Mouse (Mus musculus): ENCODE data around the gene Hnf4a. TPM values are rescaled to one million over a fixed set of nuclear protein-coding genes. Genes with fewer than 3 reads are reported as not detected.

Hnf4a gene
- polyA plus RNA-seq, 1 experiment from 2014 or later = 34.1 TPM

DNA sequence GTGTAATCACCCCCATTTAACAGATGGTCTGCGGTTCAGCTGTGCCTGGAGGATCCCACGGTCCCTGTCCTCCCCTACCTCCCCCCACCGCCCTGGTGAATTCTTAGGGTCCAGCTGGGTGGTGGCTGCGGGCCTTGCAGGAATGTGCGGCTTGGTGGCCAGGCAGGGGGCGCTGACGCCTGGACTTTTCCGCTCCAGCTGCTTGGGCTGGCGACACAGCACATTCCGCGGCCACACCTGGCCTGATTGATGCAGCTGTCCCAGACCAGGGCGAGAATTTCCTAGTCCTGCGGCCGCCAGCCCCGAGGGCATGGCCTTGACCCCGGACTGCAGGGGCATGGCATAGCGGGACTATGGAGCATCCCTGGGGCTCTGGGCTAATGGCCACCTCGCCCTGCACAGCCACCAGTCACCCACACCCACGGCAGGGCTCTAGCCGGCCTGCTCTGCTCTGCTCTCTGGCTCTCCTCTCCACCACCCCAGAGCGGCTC, 25.0 kb upstream of the Hnf4a start:
- WGBS = 2% methylated on average over 21 of the region's 21 CpGs
- peak overlapping the region; percentile 39; the same call in 1 of the 2 replicates for H3K9ac ChIP-seq (ENCODE audit: low read length)

DNA sequence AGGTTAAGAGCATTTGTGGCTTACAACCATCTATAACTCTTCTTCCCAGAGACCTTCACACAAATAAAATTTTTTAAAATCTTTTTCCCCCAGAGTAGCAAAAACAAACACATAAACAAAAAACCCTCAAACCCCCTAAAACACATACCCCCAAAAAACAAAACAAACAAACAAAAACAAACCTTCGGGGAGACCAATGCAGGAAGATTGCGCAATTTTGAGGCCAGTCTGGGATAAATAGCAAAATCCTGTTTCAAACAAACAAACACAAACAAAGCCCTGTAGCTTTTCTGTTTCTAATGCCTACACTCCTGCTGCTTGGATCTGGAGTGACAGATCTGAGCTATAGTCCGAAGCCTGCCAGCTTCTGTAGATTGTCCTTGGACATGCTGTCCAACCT, 19.2 kb upstream of the Hnf4a start:
- no peak overlapping the region for H3K27ac ChIP-seq (ENCODE audit: low read length)
- no peaks in the 10 kb centered on the region for H3K27me3 ChIP-seq (ENCODE audit: control insufficient read depth, insufficient read depth, low read length)
- no peaks in the 10 kb centered on the region for H3K36me3 ChIP-seq (ENCODE audit: control insufficient read depth, insufficient read depth, low read length)
- WGBS = 83% methylated on average over 3 of the region's 3 CpGs
- H3K9me3 ChIP-seq (replicated peaks; ENCODE audit: control insufficient read depth, low read length) = no peaks in the 10 kb centered on the region
- H3K4me2 ChIP-seq (ENCODE audit: low read depth, low read length) = no peak overlapping the region
- no peak overlapping the region for H3K4me3 ChIP-seq (replicated peaks; ENCODE audit: low read length)
- H3K4me1 ChIP-seq (ENCODE audit: control insufficient read depth, insufficient read depth, low read length) = no peaks in the 10 kb centered on the region
- no peak overlapping the region for H3K9ac ChIP-seq (ENCODE audit: low read length)
- no peak for ATAC-seq (ENCODE audit: insufficient read depth, low FRiP score)

More for the DNA sequence above, 25.0 kb upstream of the Hnf4a start:
- Histone ChIP-seq H3K27ac (ENCODE audit: low read length) (no peak overlapping the region), H3K36me3 (ENCODE audit: control insufficient read depth, insufficient read depth, low read length) (no peaks in the 10 kb centered on the region), H3K27me3 (ENCODE audit: control insufficient read depth, insufficient read depth, low read length) (peaks cover 9% of the 10 kb centered on the region), H3K4me2 (ENCODE audit: low read depth, low read length) (peak overlapping the region; percentile 46), H3K4me3 (replicated peaks; ENCODE audit: low read length) (peak overlapping the region; percentile 16), H3K9me3 (replicated peaks; ENCODE audit: control insufficient read depth, low read length) (no peaks in the 10 kb centered on the region), H3K4me1 (ENCODE audit: control insufficient read depth, insufficient read depth, low read length) (no peaks in the 10 kb centered on the region)
- ATAC-seq (ENCODE audit: insufficient read depth, low FRiP score) = peak; percentile 73; the same call in 1 of the 2 replicates

DNA sequence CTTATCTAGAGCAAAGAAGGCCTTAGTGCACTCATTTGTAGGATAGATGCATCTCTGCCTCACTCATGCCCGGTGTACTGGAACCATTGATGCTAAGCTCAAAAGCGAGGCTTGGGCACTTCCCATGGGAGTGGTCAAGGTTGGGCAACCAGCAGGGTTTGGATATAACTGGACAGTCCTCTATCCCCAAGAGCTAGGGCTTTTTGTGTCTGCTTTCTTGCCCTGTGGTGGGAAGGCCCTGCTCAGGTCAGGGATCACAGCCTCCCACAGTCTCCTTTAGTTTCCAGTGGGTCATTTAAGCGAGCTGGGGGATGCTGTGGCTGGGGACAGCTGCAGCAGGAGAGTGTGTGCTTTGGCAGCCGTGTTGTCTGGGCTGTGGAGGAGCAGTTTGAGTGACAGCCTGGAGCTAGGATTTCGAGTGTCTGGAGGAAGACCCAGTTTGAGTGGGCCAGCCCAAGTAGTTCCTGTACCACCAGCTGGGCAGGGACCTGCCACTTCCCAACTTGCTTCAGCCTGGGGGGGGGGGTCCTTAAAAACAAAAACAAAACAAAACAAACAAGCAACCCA, 16.8 kb upstream of the Hnf4a start:
- no peak overlapping the region for H3K27ac ChIP-seq (ENCODE audit: low read length)
- no peak overlapping the region for H3K4me2 ChIP-seq (ENCODE audit: low read depth, low read length)
- no peak overlapping the region for H3K9ac ChIP-seq (ENCODE audit: low read length)
- no peaks in the 10 kb centered on the region for H3K4me1 ChIP-seq (ENCODE audit: control insufficient read depth, insufficient read depth, low read length)
- no peak overlapping the region for H3K4me3 ChIP-seq (replicated peaks; ENCODE audit: low read length)
- no peaks in the 10 kb centered on the region for H3K36me3 ChIP-seq (ENCODE audit: control insufficient read depth, insufficient read depth, low read length)
- no peaks in the 10 kb centered on the region for H3K9me3 ChIP-seq (replicated peaks; ENCODE audit: control insufficient read depth, low read length)
- WGBS = 61% methylated on average over 5 of the region's 5 CpGs
- no peaks in the 10 kb centered on the region for H3K27me3 ChIP-seq (ENCODE audit: control insufficient read depth, insufficient read depth, low read length)
- no peak for ATAC-seq (ENCODE audit: insufficient read depth, low FRiP score)

DNA sequence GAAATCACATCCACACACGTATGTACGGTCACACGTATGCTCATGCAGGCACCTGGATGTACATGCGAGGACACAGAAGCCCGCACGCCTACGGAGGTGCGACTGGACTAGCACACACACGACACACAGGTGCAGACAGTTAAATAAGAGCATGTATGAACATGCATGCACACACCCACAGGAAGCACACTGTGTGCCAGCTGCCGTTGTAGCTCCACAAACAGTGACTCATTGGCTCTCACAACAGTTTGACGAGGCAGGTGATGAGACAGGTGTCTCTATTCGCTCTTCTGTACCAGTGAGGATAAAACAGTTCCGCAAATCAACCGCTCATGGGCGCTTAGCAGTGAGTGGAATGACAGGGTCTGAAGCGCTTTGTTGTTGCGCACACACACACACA, 16.0 kb upstream of the Hnf4a start:
- Histone ChIP-seq H3K27me3 (ENCODE audit: control insufficient read depth, insufficient read depth, low read length) (no peaks in the 10 kb centered on the region), H3K27ac (ENCODE audit: low read length) (no peak overlapping the region), H3K4me3 (replicated peaks; ENCODE audit: low read length) (no peak overlapping the region), H3K4me1 (ENCODE audit: control insufficient read depth, insufficient read depth, low read length) (no peaks in the 10 kb centered on the region), H3K9me3 (replicated peaks; ENCODE audit: control insufficient read depth, low read length) (no peaks in the 10 kb centered on the region), H3K9ac (ENCODE audit: low read length) (no peak overlapping the region), H3K36me3 (ENCODE audit: control insufficient read depth, insufficient read depth, low read length) (no peaks in the 10 kb centered on the region), H3K4me2 (ENCODE audit: low read depth, low read length) (no peak overlapping the region)
- 84% methylated on average over 17 of the region's 17 CpGs for WGBS
- ATAC-seq (ENCODE audit: insufficient read depth, low FRiP score) = no peak

DNA sequence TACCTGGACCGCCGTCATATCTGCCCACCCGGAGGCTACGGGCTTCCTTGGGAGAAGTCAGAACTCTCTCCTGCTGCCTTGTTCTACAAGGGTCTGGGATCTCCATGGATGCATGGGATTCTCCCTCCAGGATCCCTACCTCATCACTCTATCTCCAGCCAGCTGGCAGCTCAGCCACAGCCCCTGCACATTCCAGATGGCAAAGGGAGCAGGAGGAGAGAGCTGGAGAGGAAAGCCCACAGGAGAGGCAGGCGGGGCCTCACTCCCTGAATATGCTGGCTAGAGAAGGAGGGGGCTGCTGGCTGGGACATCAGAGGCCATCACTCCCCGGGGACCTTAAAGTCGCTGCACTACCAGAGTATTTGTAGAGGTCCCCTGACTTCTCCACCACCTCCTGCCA, 15.3 kb upstream of the Hnf4a start:
- H3K4me2 ChIP-seq (ENCODE audit: low read depth, low read length) = no peak overlapping the region
- no peaks in the 10 kb centered on the region for H3K27me3 ChIP-seq (ENCODE audit: control insufficient read depth, insufficient read depth, low read length)
- WGBS = 61% methylated on average over 7 of the region's 7 CpGs
- H3K36me3 ChIP-seq (ENCODE audit: control insufficient read depth, insufficient read depth, low read length) = no peaks in the 10 kb centered on the region
- no peak for ATAC-seq (ENCODE audit: insufficient read depth, low FRiP score)
- H3K27ac ChIP-seq (ENCODE audit: low read length) = no peak overlapping the region
- no peak overlapping the region for H3K4me3 ChIP-seq (replicated peaks; ENCODE audit: low read length)
- no peaks in the 10 kb centered on the region for H3K4me1 ChIP-seq (ENCODE audit: control insufficient read depth, insufficient read depth, low read length)
- H3K9me3 ChIP-seq (replicated peaks; ENCODE audit: control insufficient read depth, low read length) = no peaks in the 10 kb centered on the region
- H3K9ac ChIP-seq (ENCODE audit: low read length) = no peak overlapping the region

DNA sequence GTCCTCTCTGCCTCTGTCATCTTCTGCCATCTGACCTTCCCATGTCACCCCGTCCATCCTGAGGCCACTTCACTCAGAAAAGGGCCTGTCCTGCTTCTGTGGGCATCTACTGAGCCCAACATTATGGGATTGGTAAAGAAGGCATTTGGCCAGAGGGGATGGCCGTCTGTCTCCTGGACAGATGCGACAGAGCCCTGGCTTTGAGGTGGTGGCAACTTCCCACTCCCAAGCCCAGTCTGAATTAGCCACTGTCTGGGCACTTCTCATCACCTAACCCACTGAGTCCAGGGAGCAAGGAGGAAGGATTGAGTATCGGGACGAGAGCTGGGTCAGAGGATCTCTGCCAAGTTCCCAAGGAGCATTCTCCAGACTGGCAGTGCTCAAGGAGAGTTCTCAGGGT, 14.6 kb upstream of the Hnf4a start, which contains the start of gene R3hdml:
R3hdml (plus strand) TSS at position 301 of the 400 bp plus-strand sequence.
- no peaks in the 10 kb centered on the region for H3K36me3 ChIP-seq (ENCODE audit: control insufficient read depth, insufficient read depth, low read length)
- no peaks in the 10 kb centered on the region for H3K27me3 ChIP-seq (ENCODE audit: control insufficient read depth, insufficient read depth, low read length)
- H3K9ac ChIP-seq (ENCODE audit: low read length) = no peak within 1 kb of the TSS
- no peak for ATAC-seq (ENCODE audit: insufficient read depth, low FRiP score)
- no peaks in the 10 kb centered on the region for H3K9me3 ChIP-seq (replicated peaks; ENCODE audit: control insufficient read depth, low read length)
- no peak within 1 kb of the TSS for H3K4me3 ChIP-seq (replicated peaks; ENCODE audit: low read length)
- 80% methylated on average over 5 of the region's 5 CpGs for WGBS
- no peaks in the 10 kb centered on the region for H3K4me1 ChIP-seq (ENCODE audit: control insufficient read depth, insufficient read depth, low read length)
- H3K27ac ChIP-seq (ENCODE audit: low read length) = no peak within 1 kb of the TSS
- no peak within 1 kb of the TSS for H3K4me2 ChIP-seq (ENCODE audit: low read depth, low read length)

DNA sequence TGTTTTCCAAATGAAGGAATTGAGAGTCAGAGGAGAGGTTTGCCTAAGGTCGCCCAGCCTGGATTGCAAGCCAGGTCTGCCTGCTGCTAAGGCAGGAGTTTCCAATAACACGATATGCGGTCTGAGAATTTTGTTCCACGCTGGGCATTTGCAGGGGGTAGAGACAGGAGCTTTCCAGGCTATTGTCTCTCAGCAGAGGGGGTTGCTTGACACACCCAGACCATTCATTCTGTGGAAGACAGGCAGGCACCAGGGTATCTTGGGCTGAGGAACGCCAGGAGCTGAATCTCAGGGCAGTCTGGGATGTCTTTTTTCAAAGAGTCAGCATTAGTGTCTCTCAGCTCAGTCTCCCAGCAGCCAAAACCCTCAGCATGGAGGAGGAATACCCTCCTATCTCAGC, 13.6 kb upstream of the Hnf4a start:
- Histone ChIP-seq H3K4me1 (ENCODE audit: control insufficient read depth, insufficient read depth, low read length) (no peaks in the 10 kb centered on the region), H3K9me3 (replicated peaks; ENCODE audit: control insufficient read depth, low read length) (no peaks in the 10 kb centered on the region), H3K27me3 (ENCODE audit: control insufficient read depth, insufficient read depth, low read length) (no peaks in the 10 kb centered on the region), H3K4me2 (ENCODE audit: low read depth, low read length) (no peak overlapping the region), H3K27ac (ENCODE audit: low read length) (no peak overlapping the region), H3K9ac (ENCODE audit: low read length) (no peak overlapping the region; the same call in 1 of the 2 replicates), H3K36me3 (ENCODE audit: control insufficient read depth, insufficient read depth, low read length) (no peaks in the 10 kb centered on the region), H3K4me3 (replicated peaks; ENCODE audit: low read length) (no peak overlapping the region)
- 37% methylated on average over 5 of the region's 5 CpGs for WGBS
- no peak for ATAC-seq (ENCODE audit: insufficient read depth, low FRiP score)

DNA sequence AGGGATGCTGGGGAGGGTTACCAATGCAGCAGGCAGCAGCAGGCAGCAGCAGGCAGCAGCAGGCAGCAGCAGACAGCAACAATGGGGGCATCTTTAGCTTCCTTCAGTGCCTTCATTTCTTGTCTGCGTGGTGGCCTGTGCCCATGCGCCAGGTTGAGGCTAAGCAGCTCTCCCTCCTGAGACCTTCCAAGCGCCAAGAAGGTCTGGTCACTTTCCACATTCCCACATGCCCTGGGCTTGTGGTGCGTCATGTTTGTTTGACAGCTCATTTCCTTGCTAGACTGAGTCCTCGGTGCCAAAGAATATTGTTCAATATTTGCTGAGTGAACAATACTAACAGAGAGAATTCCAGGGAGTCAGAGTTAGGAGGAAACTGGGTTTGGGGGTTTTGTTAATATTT, 12.6 kb upstream of the Hnf4a start:
- ATAC-seq (ENCODE audit: insufficient read depth, low FRiP score) = peak; percentile 70; the same call in 1 of the 2 replicates
- H3K4me2 ChIP-seq (ENCODE audit: low read depth, low read length) = no peak overlapping the region

DNA sequence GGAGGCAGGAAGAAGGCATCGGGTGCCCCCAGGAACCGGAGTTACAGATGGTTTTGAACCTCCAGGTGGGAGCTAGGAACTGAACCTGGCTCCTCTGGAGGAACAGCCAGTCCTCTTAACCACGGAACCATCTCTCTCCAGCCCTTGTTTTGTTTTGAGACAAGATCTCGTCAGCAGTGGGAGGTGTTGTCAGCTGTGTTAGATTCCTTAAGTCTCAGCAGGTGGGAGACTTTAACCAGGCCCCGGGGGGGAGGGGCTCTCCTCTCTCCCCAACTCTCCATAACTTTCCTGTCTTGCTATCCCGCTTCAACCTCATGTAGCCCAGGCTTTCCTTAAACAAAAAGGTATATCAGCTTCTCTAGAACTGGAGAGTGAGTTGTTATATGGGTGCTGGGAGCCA, 12.2 kb upstream of the Hnf4a start:
- Histone ChIP-seq H3K36me3 (ENCODE audit: control insufficient read depth, insufficient read depth, low read length) (no peaks in the 10 kb centered on the region), H3K9ac (ENCODE audit: low read length) (no peak overlapping the region), H3K27me3 (ENCODE audit: control insufficient read depth, insufficient read depth, low read length) (no peaks in the 10 kb centered on the region), H3K4me3 (replicated peaks; ENCODE audit: low read length) (no peak overlapping the region), H3K27ac (ENCODE audit: low read length) (peak overlapping the region; percentile 67), H3K4me2 (ENCODE audit: low read depth, low read length) (no peak overlapping the region), H3K9me3 (replicated peaks; ENCODE audit: control insufficient read depth, low read length) (no peaks in the 10 kb centered on the region), H3K4me1 (ENCODE audit: control insufficient read depth, insufficient read depth, low read length) (no peaks in the 10 kb centered on the region)
- no peak for ATAC-seq (ENCODE audit: insufficient read depth, low FRiP score)
- WGBS = 26% methylated on average over 6 of the region's 6 CpGs

More for the DNA sequence above, 12.6 kb upstream of the Hnf4a start:
- no peaks in the 10 kb centered on the region for H3K9me3 ChIP-seq (replicated peaks; ENCODE audit: control insufficient read depth, low read length)
- no peaks in the 10 kb centered on the region for H3K36me3 ChIP-seq (ENCODE audit: control insufficient read depth, insufficient read depth, low read length)
- no peaks in the 10 kb centered on the region for H3K4me1 ChIP-seq (ENCODE audit: control insufficient read depth, insufficient read depth, low read length)
- 10% methylated on average over 5 of the region's 5 CpGs for WGBS
- H3K9ac ChIP-seq (ENCODE audit: low read length) = no peak overlapping the region
- H3K4me3 ChIP-seq (replicated peaks; ENCODE audit: low read length) = no peak overlapping the region
- H3K27me3 ChIP-seq (ENCODE audit: control insufficient read depth, insufficient read depth, low read length) = no peaks in the 10 kb centered on the region
- peak overlapping the region; percentile 67; the same call in 1 of the 2 replicates for H3K27ac ChIP-seq (ENCODE audit: low read length)

Measured in stomach, embryonic 16.5 days (tissue).